Mouse (Mus musculus) midbrain, embryonic 10.5 days (tissue): Measurements from ENCODE around the gene Hmcn1. TPM values are rescaled to one million over a fixed set of nuclear protein-coding genes. Genes with fewer than 3 reads are reported as not detected.
A peak's percentile ranks its signal among the peaks of the same experiment; 100 is the strongest.

Experiments
- DNase-seq: peaks from one replicate; pipeline ENCODE4 v3.0.0-alpha.2; 2017; ENCODE audit warnings: low spot score
- H3K27ac ChIP-seq: fragments of 300-500 bp; sonication (generic); replicated peaks from 2 replicates; pipeline ENCODE4 v1.5.1; 2016; ENCODE audit warnings: mild to moderate bottlenecking
- H3K27me3 ChIP-seq: fragments of 300-500 bp; sonication (generic); 2 replicates; pipeline ENCODE4 v1.6.1; 2016; ENCODE audit warnings: low read depth, mild to moderate bottlenecking; ENCODE audit not compliant: poor library complexity, severe bottlenecking
- H3K36me3 ChIP-seq: fragments of 300-500 bp; sonication (generic); 2 replicates; pipeline ENCODE4 v1.6.1; 2016; ENCODE audit warnings: mild to moderate bottlenecking, moderate library complexity
- H3K4me1 ChIP-seq: fragments of 300-500 bp; sonication (generic); 2 replicates; pipeline ENCODE4 v1.6.1; 2016
- H3K4me3 ChIP-seq: fragments of 300-500 bp; sonication (generic); 2 replicates; pipeline ENCODE4 v1.5.1; 2016; ENCODE audit warnings: mild to moderate bottlenecking, moderate library complexity
- H3K9me3 ChIP-seq: fragments of 300-500 bp; sonication (generic); replicated peaks from 2 replicates; pipeline ENCODE4 v1.6.1; 2016; ENCODE audit warnings: mild to moderate bottlenecking
- WGBS: fragments of 180-500 bp; shearing (Covaris S2); methylation state at CpG from one replicate; pipeline ENCODE4 v1.1.7; 2016; 5-methylcytosine and 5-hydroxymethylcytosine counted together
- polyA plus RNA-seq: library from polyadenylated mRNA; unstranded; fragments of >200 nt; fragmentation: Nextera tagmentation; extraction: Ambion mirVana; gene quantifications from 2 replicates; pipeline ENCODE4 v1.2.1, GENCODE M21; 2016

Gene Hmcn1
- polyA plus RNA-seq, 1 experiment from 2014 or later = 4.8 TPM

GRCm38 (mm10) chr1:150631856-150632171 is 361.4 kb downstream of the Hmcn1 start:
- no peaks in the 10 kb centered on the region for H3K4me1 ChIP-seq
- H3K27ac ChIP-seq = no peak overlapping the region
- H3K9me3 ChIP-seq = no peaks in the 10 kb centered on the region
- no peak for DNase-seq
- WGBS = 91% methylated on average over 3 of the region's 3 CpGs
- no peak overlapping the region for H3K4me3 ChIP-seq
- H3K36me3 ChIP-seq = no peaks in the 10 kb centered on the region
- no peaks in the 10 kb centered on the region for H3K27me3 ChIP-seq

DNA sequence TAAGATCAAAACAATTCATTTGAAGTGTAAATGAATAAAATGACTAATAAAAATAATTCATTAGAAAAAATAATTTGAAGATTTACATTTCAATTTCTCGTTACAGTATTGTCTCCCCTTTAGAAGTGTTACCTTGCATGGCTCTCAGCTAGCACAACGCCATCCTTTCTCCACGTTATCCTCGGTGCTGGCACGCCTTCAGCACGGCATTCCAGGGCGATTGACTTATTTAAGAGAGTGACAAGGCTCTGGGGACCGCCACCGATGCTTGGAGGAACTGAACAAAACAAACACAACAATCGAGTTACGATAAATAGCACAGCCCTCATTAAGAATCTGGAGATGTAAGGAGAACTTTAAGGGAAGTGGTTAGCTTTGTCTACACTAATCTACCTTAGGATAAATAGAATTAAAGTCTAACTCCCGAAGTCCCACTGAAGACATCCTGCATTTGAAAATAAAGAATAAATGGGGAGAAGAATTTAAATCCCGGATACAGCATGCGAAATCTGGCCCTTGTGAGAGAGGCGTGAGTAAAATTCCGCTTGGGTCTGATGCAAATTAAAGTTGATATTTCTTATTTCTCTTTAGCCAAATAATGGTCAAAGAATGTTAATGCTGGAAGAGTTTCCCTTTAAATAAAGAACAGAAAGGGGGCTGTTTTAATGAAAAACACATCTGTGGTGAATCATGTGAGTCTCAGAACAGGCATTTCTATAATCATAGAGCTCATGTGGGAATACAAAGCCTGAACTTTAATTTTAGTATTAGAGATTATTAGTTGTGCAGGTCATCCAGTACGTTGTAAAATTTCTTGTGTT is 362.0 kb downstream of the Hmcn1 start:
- no peak for DNase-seq
- H3K27me3 ChIP-seq = no peaks in the 10 kb centered on the region
- no peak overlapping the region for H3K27ac ChIP-seq
- no peaks in the 10 kb centered on the region for H3K36me3 ChIP-seq
- H3K4me3 ChIP-seq = no peak overlapping the region
- WGBS = 86% methylated on average over 17 of the region's 17 CpGs
- no peaks in the 10 kb centered on the region for H3K9me3 ChIP-seq
- no peaks in the 10 kb centered on the region for H3K4me1 ChIP-seq

DNA sequence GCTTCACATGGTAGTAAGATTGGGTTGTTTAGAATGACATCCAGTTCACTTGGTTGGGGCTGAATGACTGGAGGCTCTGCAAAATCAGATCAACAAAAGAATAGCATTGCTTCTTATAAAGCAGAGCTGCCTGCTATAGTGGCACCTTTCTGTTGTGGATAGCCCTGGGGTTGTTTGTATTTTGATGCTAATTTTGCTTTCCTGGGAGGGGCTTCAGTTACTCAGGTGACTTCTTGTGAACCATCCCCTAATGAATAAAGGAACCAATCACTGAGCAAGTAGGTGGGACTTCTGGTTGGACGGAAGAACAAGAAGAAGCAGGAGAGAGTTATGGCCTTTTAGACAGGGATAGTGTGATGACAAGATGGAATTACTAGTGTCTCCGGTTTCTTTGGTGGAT is 370.0 kb downstream of the Hmcn1 start:
- Histone ChIP-seq H3K4me1 (no peaks in the 10 kb centered on the region), H3K27me3 (no peaks in the 10 kb centered on the region), H3K36me3 (no peaks in the 10 kb centered on the region), H3K27ac (no peak overlapping the region), H3K9me3 (no peaks in the 10 kb centered on the region), H3K4me3 (no peak overlapping the region)
- no peak for DNase-seq
- 88% methylated on average over 2 of the region's 2 CpGs for WGBS

DNA sequence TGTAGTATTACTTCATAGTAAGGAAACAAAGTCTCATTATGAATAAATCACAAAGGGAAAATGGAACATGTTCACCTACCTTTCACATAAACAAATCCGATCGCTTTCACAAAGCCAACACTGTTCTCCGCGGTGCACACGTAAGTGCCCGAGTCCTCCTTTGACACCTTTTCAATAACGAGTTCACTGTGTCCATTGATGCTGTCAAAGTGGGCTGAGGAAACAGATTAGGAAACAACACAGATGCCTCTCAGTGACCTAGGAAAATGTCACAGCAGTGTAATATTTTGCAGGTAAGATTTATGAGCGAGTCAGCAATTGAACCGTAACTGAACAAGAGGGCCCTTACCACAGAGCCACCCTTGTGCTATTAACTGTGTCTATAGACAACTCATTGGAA is 382.7 kb downstream of the Hmcn1 start:
- Histone ChIP-seq H3K27me3 (no peaks in the 10 kb centered on the region), H3K4me1 (no peaks in the 10 kb centered on the region), H3K27ac (no peak overlapping the region), H3K4me3 (no peak overlapping the region), H3K9me3 (no peaks in the 10 kb centered on the region), H3K36me3 (no peaks in the 10 kb centered on the region)
- 94% methylated on average over 9 of the region's 9 CpGs for WGBS
- DNase-seq = no peak

GRCm38 (mm10) chr1:150606173-150606572 is 387.1 kb downstream of the Hmcn1 start:
- H3K4me3 ChIP-seq = no peak overlapping the region
- H3K9me3 ChIP-seq = no peaks in the 10 kb centered on the region
- WGBS = 95% methylated on average over 4 of the region's 4 CpGs
- no peak for DNase-seq
- H3K27me3 ChIP-seq = no peaks in the 10 kb centered on the region
- H3K4me1 ChIP-seq = no peaks in the 10 kb centered on the region
- no peak overlapping the region for H3K27ac ChIP-seq
- H3K36me3 ChIP-seq = no peaks in the 10 kb centered on the region

GRCm38 (mm10) chr1:150593614-150594013 is 399.6 kb downstream of the Hmcn1 start:
- WGBS = 96% methylated on average over 13 of the region's 13 CpGs
- Histone ChIP-seq H3K9me3 (no peaks in the 10 kb centered on the region), H3K36me3 (no peaks in the 10 kb centered on the region), H3K27ac (no peak overlapping the region), H3K4me3 (no peak overlapping the region), H3K27me3 (peaks cover 17% of the 10 kb centered on the region), H3K4me1 (no peaks in the 10 kb centered on the region)
- DNase-seq = no peak

DNA sequence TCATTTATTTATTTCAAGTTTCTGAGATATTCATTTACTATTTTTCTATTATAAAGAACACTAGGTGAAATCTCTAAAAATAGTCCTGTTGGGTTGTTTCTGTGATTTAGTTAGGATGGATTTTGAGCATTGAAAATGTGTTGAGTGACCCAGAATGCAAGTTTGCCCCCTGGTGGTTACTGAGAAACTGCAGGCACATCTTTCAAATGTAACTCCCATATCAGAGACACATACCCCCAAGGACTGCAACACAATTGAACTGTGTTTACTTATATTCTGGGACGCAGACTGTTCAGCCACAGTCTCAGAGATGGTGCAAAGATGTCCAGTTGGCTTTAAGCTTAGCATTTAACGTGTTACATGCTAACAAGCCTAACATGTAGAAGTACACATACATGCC is 402.0 kb downstream of the Hmcn1 start:
- Histone ChIP-seq H3K27me3 (peaks cover 24% of the 10 kb centered on the region), H3K9me3 (no peaks in the 10 kb centered on the region), H3K36me3 (no peaks in the 10 kb centered on the region), H3K27ac (no peak overlapping the region), H3K4me3 (no peak overlapping the region), H3K4me1 (0 out of 2 replicates have a peak, but pooled peaks cover 5% of the 10 kb centered on the region)
- WGBS = 34% methylated on average over 2 of the region's 2 CpGs
- peak; percentile 47 for DNase-seq

- H3K27me3 ChIP-seq = peaks cover 48% of the 10 kb centered on the region
- peak; percentile 27 for DNase-seq
Observed at GRCm38 (mm10) chr1:150587410-150587809, 405.8 kb downstream of the Hmcn1 start.

GRCm38 (mm10) chr1:150584477-150584876 is 408.8 kb downstream of the Hmcn1 start:
- 92% methylated on average over 2 of the region's 2 CpGs for WGBS
- Histone ChIP-seq H3K27me3 (peaks cover 44% of the 10 kb centered on the region), H3K27ac (no peak overlapping the region), H3K36me3 (no peaks in the 10 kb centered on the region), H3K4me1 (peaks cover 17% of the 10 kb centered on the region), H3K4me3 (no peak overlapping the region), H3K9me3 (no peaks in the 10 kb centered on the region)
- DNase-seq = no peak

More at GRCm38 (mm10) chr1:150587410-150587809, 405.8 kb downstream of the Hmcn1 start:
- H3K27ac ChIP-seq = no peak overlapping the region
- H3K36me3 ChIP-seq = no peaks in the 10 kb centered on the region
- no peaks in the 10 kb centered on the region for H3K9me3 ChIP-seq
- H3K4me3 ChIP-seq = no peak overlapping the region
- H3K4me1 ChIP-seq = peaks cover 17% of the 10 kb centered on the region

GRCm38 (mm10) chr1:150583734-150584133 is 409.5 kb downstream of the Hmcn1 start:
- WGBS = 34% methylated on average over 8 of the region's 8 CpGs
- Histone ChIP-seq H3K27me3 (peaks cover 37% of the 10 kb centered on the region), H3K4me1 (peaks cover 17% of the 10 kb centered on the region), H3K9me3 (no peaks in the 10 kb centered on the region), H3K27ac (peak overlapping the region; percentile 18), H3K36me3 (no peaks in the 10 kb centered on the region), H3K4me3 (no peak overlapping the region)
- DNase-seq = peak; percentile 62

DNA sequence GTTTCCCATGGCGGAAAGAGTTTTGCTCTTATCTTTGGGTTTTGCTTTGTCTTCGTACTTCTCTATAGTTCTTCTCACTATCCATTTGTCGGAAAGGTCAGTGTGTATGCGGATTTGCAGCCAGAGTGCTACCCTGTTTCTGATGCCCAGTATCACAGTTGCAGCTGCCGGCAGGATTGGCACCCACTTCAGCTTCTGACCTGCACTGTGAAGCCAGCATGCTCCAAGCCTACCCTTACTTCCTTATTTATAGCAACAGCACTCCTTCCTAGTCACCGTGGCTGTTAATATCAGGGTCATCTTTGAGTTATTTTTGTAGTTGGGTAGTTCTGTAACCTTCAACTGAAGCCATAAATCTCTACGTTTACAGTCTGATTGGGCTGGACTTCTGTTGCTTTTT is 412.7 kb downstream of the Hmcn1 start:
- Histone ChIP-seq H3K9me3 (no peaks in the 10 kb centered on the region), H3K4me3 (no peak overlapping the region), H3K27me3 (peaks cover 22% of the 10 kb centered on the region), H3K36me3 (no peaks in the 10 kb centered on the region), H3K4me1 (peaks cover 12% of the 10 kb centered on the region), H3K27ac (no peak overlapping the region)
- 89% methylated on average over 7 of the region's 7 CpGs for WGBS
- DNase-seq = no peak

GRCm38 (mm10) chr1:150573407-150573806 is 419.8 kb downstream of the Hmcn1 start:
- no peak overlapping the region for H3K4me3 ChIP-seq
- no peak overlapping the region for H3K27ac ChIP-seq
- no peak for DNase-seq
- H3K4me1 ChIP-seq = peaks cover 11% of the 10 kb centered on the region
- H3K36me3 ChIP-seq = no peaks in the 10 kb centered on the region
- 94% methylated on average over 8 of the region's 8 CpGs for WGBS
- H3K27me3 ChIP-seq = no peaks in the 10 kb centered on the region
- H3K9me3 ChIP-seq = no peaks in the 10 kb centered on the region

- DNase-seq = no peak
- H3K4me1 ChIP-seq = peaks cover 19% of the 10 kb centered on the region
- 25% methylated on average over 4 of the region's 4 CpGs for WGBS
- no peaks in the 10 kb centered on the region for H3K36me3 ChIP-seq
- no peaks in the 10 kb centered on the region for H3K9me3 ChIP-seq
- no peaks in the 10 kb centered on the region for H3K27me3 ChIP-seq
- H3K27ac ChIP-seq = no peak overlapping the region
- H3K4me3 ChIP-seq = no peak overlapping the region
Observed at GRCm38 (mm10) chr1:150570562-150571156, 422.6 kb downstream of the Hmcn1 start.
